Mouse (Mus musculus) G1E (cell line): ENCODE data around the gene Zbtb25. TPM values are rescaled to one million over a fixed set of nuclear protein-coding genes. Genes with fewer than 3 reads are reported as not detected.

Experiments used
- ATAC-seq: 2 replicates; pipeline ENCODE4 v1.8.0; 2016; ENCODE audit warnings: mild to moderate bottlenecking; ENCODE audit not compliant: insufficient number of reproducible peaks, poor library complexity, low FRiP score, severe bottlenecking; ENCODE audit errors: extremely low read depth
- DNase-seq: peaks from one replicate; pipeline ENCODE4 v3.0.0; 2012; ENCODE audit warnings: low spot score
- H3K27me3 ChIP-seq: 2 replicates; pipeline ENCODE4 v1.6.1; 2012; ENCODE audit warnings: mild to moderate bottlenecking, low read length, inconsistent platforms; ENCODE audit not compliant: insufficient read depth
- H3K36me3 ChIP-seq: replicated peaks from 2 replicates; pipeline ENCODE3; 2012; ENCODE audit warnings: mild to moderate bottlenecking, inconsistent platforms
- H3K4me1 ChIP-seq: 2 replicates; pipeline ENCODE4 v1.6.1; 2012; ENCODE audit warnings: low read depth, low read length, inconsistent platforms, mixed read lengths; ENCODE audit not compliant: insufficient read depth
- H3K4me3 ChIP-seq: 2 replicates; pipeline ENCODE4 v1.5.1; 2012; ENCODE audit warnings: low read depth, mild to moderate bottlenecking, inconsistent platforms, low read length, moderate library complexity, mixed read lengths
- H3K9me3 ChIP-seq: replicated peaks from 2 replicates; pipeline ENCODE4 v1.6.1; 2012; ENCODE audit warnings: inconsistent platforms
- CTCF ChIP-seq: IDR thresholded peaks from 2 replicates; pipeline ENCODE4 v1.5.1; 2012; ENCODE audit warnings: low read depth, low read length, inconsistent platforms, mixed read lengths
- GATA1 ChIP-seq: IDR thresholded peaks from 2 replicates; pipeline ENCODE4 v1.6.1; 2012; ENCODE audit warnings: borderline replicate concordance, low read length, inconsistent platforms, mixed read lengths
- GATA2 ChIP-seq: IDR thresholded peaks from 2 replicates; pipeline ENCODE4 v1.6.1; 2012; ENCODE audit warnings: low read depth, low read length, inconsistent platforms, borderline replicate concordance
- POLR2AphosphoS5 ChIP-seq: IDR thresholded peaks from 2 replicates; pipeline ENCODE4 v1.6.1; 2012; ENCODE audit warnings: low read depth, low read length, inconsistent platforms; ENCODE audit not compliant: insufficient replicate concordance
- TAL1 ChIP-seq: conservative IDR thresholded peaks from 2 replicates; pipeline ENCODE4 v1.6.1; 2012; ENCODE audit warnings: low read depth, low read length, inconsistent platforms, mixed read lengths
- polyA plus RNA-seq: library from polyadenylated mRNA; stranded (reverse); fragments of >175 nt; gene quantifications from 2 replicates; pipeline ENCODE4 v1.2.3, GENCODE M21; 2012
- total RNA-seq, 2 experiments: library from RNA; stranded (forward) in 1 of 2; stranded (reverse) in 1 of 2; fragments of 200-1000 nt in 1 of 2; fragments of >200 nt in 1 of 2; fragmentation: Nextera tagmentation in 1 of 2; gene quantifications; 2 replicates each; pipeline ENCODE4 v1.2.3; 2014 to 2017

Zbtb25 gene
- total and polyA plus RNA-seq, 3 experiments: 12.2 to 62.5 (median 17.5) TPM

- Histone ChIP-seq H3K4me1 (peaks cover 73% of the 10 kb centered on the region), H3K27me3 (no peaks in the 10 kb centered on the region), H3K36me3 (peaks cover 41% of the 10 kb centered on the region), H3K9me3 (no peaks in the 10 kb centered on the region), H3K4me3 (peak overlapping the region; percentile 91)
- ATAC-seq: no peak
- no peak for DNase-seq
- no peak for TF ChIP-seq CTCF
- no peak for TF ChIP-seq GATA2
- no peak for TF ChIP-seq POLR2AphosphoS5
- no peak for TF ChIP-seq GATA1
- no peak for TF ChIP-seq TAL1
Measured at GRCm38 (mm10) chr12:76368201-76368789, 1.1 kb downstream of the Zbtb25 start.

GRCm38 (mm10) chr12:76367096-76367995, 2.1 kb downstream of the Zbtb25 start:
- H3K4me3 ChIP-seq: peak overlapping the region; percentile 91
- no peaks in the 10 kb centered on the region for H3K27me3 ChIP-seq
- H3K4me1 ChIP-seq: peaks cover 74% of the 10 kb centered on the region
- H3K36me3 ChIP-seq: peaks cover 38% of the 10 kb centered on the region
- peak; percentile 33 for DNase-seq
- no peak for TF ChIP-seq CTCF
- peak; percentile 72; the same call in 1 of the 2 replicates for TF ChIP-seq POLR2AphosphoS5
- TF ChIP-seq GATA1: no peak
- TF ChIP-seq GATA2: no peak
- TF ChIP-seq TAL1: no peak
- H3K9me3 ChIP-seq: no peaks in the 10 kb centered on the region
- 0 out of 2 replicates have a peak, but pooled peaks have one; percentile 0 for ATAC-seq

DNA sequence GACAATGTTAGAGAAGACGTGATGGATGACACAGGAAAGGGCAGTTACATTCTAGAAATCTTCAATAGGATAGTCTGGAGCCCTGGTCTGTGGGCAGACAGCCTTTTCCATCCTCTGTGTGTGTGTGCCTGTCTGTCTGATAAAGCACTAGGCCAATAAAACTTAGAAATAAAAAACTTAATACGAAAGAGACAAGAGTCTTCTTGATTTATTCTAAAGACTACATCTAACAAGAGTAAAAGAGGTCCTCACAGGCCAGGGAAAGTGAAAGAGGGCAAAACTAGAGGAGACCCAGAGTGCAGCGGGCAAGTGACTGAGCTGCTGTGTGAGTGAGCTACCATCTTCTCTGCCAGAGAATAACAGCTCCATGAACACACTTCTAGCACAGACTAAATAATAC, 3.1 kb downstream of the Zbtb25 start:
- DNase-seq: no peak
- peaks cover 73% of the 10 kb centered on the region for H3K4me1 ChIP-seq
- H3K9me3 ChIP-seq: no peaks in the 10 kb centered on the region
- TF ChIP-seq POLR2AphosphoS5 (no peak), CTCF (no peak), TAL1 (no peak), GATA2 (no peak), GATA1 (no peak)
- H3K27me3 ChIP-seq: no peaks in the 10 kb centered on the region
- peaks cover 40% of the 10 kb centered on the region for H3K36me3 ChIP-seq
- no peak overlapping the region; the same call in 1 of the 2 replicates for H3K4me3 ChIP-seq
- ATAC-seq: no peak

- Histone ChIP-seq H3K4me3 (peak overlapping the region; percentile 48; the same call in 1 of the 2 replicates), H3K36me3 (peaks cover 51% of the 10 kb centered on the region), H3K27me3 (no peaks in the 10 kb centered on the region), H3K4me1 (peaks cover 69% of the 10 kb centered on the region), H3K9me3 (no peaks in the 10 kb centered on the region)
- no peak for DNase-seq
- no peak for TF ChIP-seq GATA1
- ATAC-seq: no peak; the same call in 1 of the 2 replicates
Measured at GRCm38 (mm10) chr12:76362303-76362676, 7.1 kb downstream of the Zbtb25 start.

- peak; percentile 57 for DNase-seq
- ATAC-seq: peak; percentile 65
- H3K4me3 ChIP-seq: peak overlapping the region; percentile 48; the same call in 1 of the 2 replicates
- H3K9me3 ChIP-seq: no peaks in the 10 kb centered on the region
- TF ChIP-seq GATA1 (no peak), CTCF (no peak), TAL1 (no peak)
- H3K27me3 ChIP-seq: no peaks in the 10 kb centered on the region
- H3K36me3 ChIP-seq: peaks cover 53% of the 10 kb centered on the region
- peaks cover 69% of the 10 kb centered on the region for H3K4me1 ChIP-seq
Measured at GRCm38 (mm10) chr12:76361405-76362302, 7.7 kb downstream of the Zbtb25 start.

DNA sequence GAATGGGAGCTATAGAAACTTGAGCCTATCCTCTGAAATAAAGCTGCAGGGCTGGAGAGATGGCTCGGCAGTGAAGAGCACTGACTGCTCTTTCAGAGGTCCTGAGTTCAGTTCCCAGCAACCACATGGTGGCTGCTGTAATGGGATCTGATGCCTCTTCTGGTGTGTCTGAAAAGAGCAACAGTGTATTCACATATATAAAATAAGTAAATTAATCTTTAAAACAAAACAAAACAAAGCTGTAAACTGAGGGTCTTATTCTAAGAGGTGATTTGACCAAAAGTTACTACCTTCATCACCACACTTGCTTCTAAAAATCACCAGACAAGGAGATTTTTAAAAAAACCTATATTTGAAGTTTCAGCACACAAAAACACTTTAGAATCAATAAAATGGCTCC, 8.5 kb downstream of the Zbtb25 start:
- no peak overlapping the region for H3K4me3 ChIP-seq
- H3K9me3 ChIP-seq: no peaks in the 10 kb centered on the region
- H3K27me3 ChIP-seq: no peaks in the 10 kb centered on the region
- ATAC-seq (no peak), DNase-seq (no peak)
- H3K36me3 ChIP-seq: peaks cover 52% of the 10 kb centered on the region
- peaks cover 61% of the 10 kb centered on the region for H3K4me1 ChIP-seq
- TF ChIP-seq CTCF: no peak
- TF ChIP-seq TAL1: no peak
- TF ChIP-seq GATA2: no peak
- no peak for TF ChIP-seq POLR2AphosphoS5
- no peak for TF ChIP-seq GATA1
